Comparison of ENCODE assay signal across 19 mouse cellular contexts in the genomic region with DNA sequence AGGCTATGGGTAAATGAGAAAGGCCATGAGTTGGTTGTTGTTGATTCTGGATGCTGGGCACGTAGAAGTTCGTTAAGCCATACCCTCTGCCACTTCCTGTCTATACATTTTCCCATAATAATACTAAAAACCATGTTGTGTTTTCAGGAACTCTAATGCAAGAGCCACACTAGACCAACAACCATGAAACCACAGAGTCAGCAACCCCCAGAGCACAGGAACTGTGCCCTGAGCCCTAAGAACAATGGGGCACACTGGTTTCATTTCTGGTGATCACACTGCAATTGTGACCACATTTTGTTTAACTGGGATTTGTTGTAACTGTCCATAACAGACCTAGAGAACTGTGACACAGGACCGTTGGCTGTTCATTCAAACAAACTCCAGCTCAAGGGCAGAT. TPM values are rescaled to one million over a fixed set of nuclear protein-coding genes. Genes with fewer than 3 reads are reported as not detected.
DNase-seq lines count a peak whose midpoint lies in the region; ATAC-seq and TF ChIP-seq lines count a peak whose summit lies in the region.
"Had no signal": no experiment of that assay in that cellular context is flagged by ENCODE, and none has a peak within 500 bp of the region (broad histone marks: within the 10 kb centered on the region; RNA-seq: fewer than 3 reads in every experiment).

No protein-coding gene starts in this region.

- WGBS in heart, embryonic 11.5 days (ENCODE audit: insufficient replicate concordance) = 82% methylated on average over 3 of the region's 3 CpGs
- WGBS in lung, postnatal 0 days = 32% methylated on average over 3 of the region's 3 CpGs
- WGBS in limb, embryonic 13.5 days = 62% methylated on average over 3 of the region's 3 CpGs
- 82% methylated on average over 3 of the region's 3 CpGs for WGBS in midbrain, postnatal 0 days

- H3K4me2 ChIP-seq in heart, embryonic 11.5 days = no peak overlapping the region
- no peak overlapping the region for H3K4me2 ChIP-seq in lung, postnatal 0 days (replicated peaks; ENCODE audit: low read depth, low read length)
- no peak overlapping the region for H3K4me2 ChIP-seq in limb, embryonic 13.5 days (replicated peaks)
- no peak overlapping the region for H3K4me2 ChIP-seq in midbrain, postnatal 0 days (ENCODE audit: low read depth, low read length, poor library complexity, severe bottlenecking)
- H3K4me2 ChIP-seq: embryonic facial prominence, embryonic 12.5 days; forebrain, embryonic 13.5 days; hindbrain, embryonic 13.5 days; midbrain, embryonic 15.5 days had no signal

- TF ChIP-seq CTCF in lung, postnatal 0 days (IDR thresholded peaks at IDR 0.05) = no peak
- TF ChIP-seq CTCF in midbrain, postnatal 0 days (IDR thresholded peaks at IDR 0.05) = no peak

- no peak overlapping the region for H3K4me3 ChIP-seq in heart, embryonic 11.5 days (ENCODE audit: low read depth, low read length)
- H3K4me3 ChIP-seq in lung, postnatal 0 days (ENCODE audit: low read depth, low read length) = no peak overlapping the region
- H3K4me3 ChIP-seq in limb, embryonic 13.5 days = no peak overlapping the region
- no peak overlapping the region for H3K4me3 ChIP-seq in midbrain, postnatal 0 days (ENCODE audit: low read depth, low read length)
- H3K4me3 ChIP-seq: embryonic facial prominence, embryonic 12.5 days; forebrain, embryonic 13.5 days; hindbrain, embryonic 13.5 days; midbrain, embryonic 15.5 days had no signal

- H3K36me3 ChIP-seq in heart, embryonic 11.5 days (ENCODE audit: control insufficient read depth, insufficient read depth, low read length) = no peaks in the 10 kb centered on the region
- H3K36me3 ChIP-seq in lung, postnatal 0 days (ENCODE audit: insufficient read depth, low read length) = no peaks in the 10 kb centered on the region
- no peaks in the 10 kb centered on the region for H3K36me3 ChIP-seq in limb, embryonic 13.5 days
- no peaks in the 10 kb centered on the region for H3K36me3 ChIP-seq in splenic B cell, adult 2 months (ENCODE audit: control insufficient read depth, insufficient read depth, low read length, poor library complexity, severe bottlenecking)
- no peaks in the 10 kb centered on the region for H3K36me3 ChIP-seq in midbrain, postnatal 0 days (ENCODE audit: insufficient read depth, low read length)
- H3K36me3 ChIP-seq: embryonic facial prominence, embryonic 12.5 days; hindbrain, embryonic 13.5 days; midbrain, embryonic 15.5 days had no signal

- H3K4me1 ChIP-seq in heart, embryonic 11.5 days (ENCODE audit: control insufficient read depth, insufficient read depth, low read length) = no peaks in the 10 kb centered on the region
- H3K4me1 ChIP-seq in lung, postnatal 0 days (ENCODE audit: insufficient read depth, low read depth, low read length) = no peaks in the 10 kb centered on the region
- H3K4me1 ChIP-seq in limb, embryonic 13.5 days = peaks cover 40% of the 10 kb centered on the region
- no peaks in the 10 kb centered on the region for H3K4me1 ChIP-seq in midbrain, postnatal 0 days (ENCODE audit: insufficient read depth, low read length)
- H3K4me1 ChIP-seq: forebrain, embryonic 13.5 days; hindbrain, embryonic 13.5 days; midbrain, embryonic 15.5 days had no signal

- no peak overlapping the region for H3K27ac ChIP-seq in heart, embryonic 11.5 days (ENCODE audit: low read depth, low read length)
- H3K27ac ChIP-seq in lung, postnatal 0 days (ENCODE audit: low read length) = no peak overlapping the region
- peak overlapping the region; percentile 74 for H3K27ac ChIP-seq in limb, embryonic 13.5 days
- no peak overlapping the region for H3K27ac ChIP-seq in midbrain, postnatal 0 days (ENCODE audit: low read depth, low read length)
- H3K27ac ChIP-seq: embryonic facial prominence, embryonic 12.5 days; forebrain, embryonic 13.5 days; hindbrain, embryonic 13.5 days; midbrain, embryonic 15.5 days had no signal

- H3K27me3 ChIP-seq in heart, embryonic 11.5 days (ENCODE audit: control insufficient read depth, insufficient read depth, low read length) = no peaks in the 10 kb centered on the region
- no peaks in the 10 kb centered on the region for H3K27me3 ChIP-seq in lung, postnatal 0 days (replicated peaks; ENCODE audit: insufficient read depth, low read length)
- H3K27me3 ChIP-seq in limb, embryonic 13.5 days = no peaks in the 10 kb centered on the region
- H3K27me3 ChIP-seq in splenic B cell, adult 2 months (ENCODE audit: control insufficient read depth, insufficient read depth, low read length, poor library complexity, severe bottlenecking) = no peaks in the 10 kb centered on the region
- no peaks in the 10 kb centered on the region for H3K27me3 ChIP-seq in midbrain, postnatal 0 days (ENCODE audit: insufficient read depth, low read length)
- H3K27me3 ChIP-seq: embryonic facial prominence, embryonic 12.5 days; forebrain, embryonic 13.5 days; hindbrain, embryonic 13.5 days; midbrain, embryonic 15.5 days had no signal

- intact Hi-C loops in left cerebral cortex, postnatal 25 days (cut with DNase I) = no loop called here

- DNase-seq in heart, adult 11 months = peak; percentile 54
- no peak for DNase-seq in lung, postnatal 0 days (ENCODE audit: low spot score)
- no peak for DNase-seq in lung, postnatal 36 days
- peak; percentile 29 for DNase-seq in splenic B cell, adult 2 months (ENCODE audit: low read depth, low spot score)
- DNase-seq in left cerebral cortex, postnatal 25 days (ENCODE audit: low spot score in 2 of 2) = no peak
- DNase-seq in midbrain, postnatal 0 days (ENCODE audit: low spot score) = no peak
- DNase-seq: adrenal gland, postnatal 36 days; cerebellum, postnatal 25 days; kidney, postnatal 10 days; layer of hippocampus, adult 9-11 months; thymus, adult 2 months had no signal

- ATAC-seq in heart, embryonic 11.5 days (replicated peaks; ENCODE audit: insufficient number of reproducible peaks, low FRiP score, low TSS enrichment) = no peak
- ATAC-seq in lung, postnatal 0 days = peak; percentile 8; the same call in 1 of the 2 replicates
- no peak for ATAC-seq in limb, embryonic 13.5 days (ENCODE audit: low FRiP score, low read depth)
- no peak for ATAC-seq in midbrain, postnatal 0 days (ENCODE audit: low FRiP score)
- ATAC-seq: activated CD4-positive, CD25-positive, alpha-beta regulatory T cell, adult 4 months; forebrain, embryonic 13.5 days; intestine, embryonic 16.5 days; midbrain, embryonic 15.5 days had no signal

- no peak overlapping the region for H3K9ac ChIP-seq in heart, embryonic 11.5 days (ENCODE audit: low read depth, low read length)
- no peak overlapping the region for H3K9ac ChIP-seq in lung, postnatal 0 days (replicated peaks; ENCODE audit: low read depth)
- no peak overlapping the region for H3K9ac ChIP-seq in limb, embryonic 13.5 days
- no peak overlapping the region for H3K9ac ChIP-seq in midbrain, postnatal 0 days (replicated peaks; ENCODE audit: low read length, poor library complexity, severe bottlenecking)
- H3K9ac ChIP-seq: embryonic facial prominence, embryonic 12.5 days; forebrain, embryonic 13.5 days; hindbrain, embryonic 13.5 days; midbrain, embryonic 15.5 days had no signal

- no peaks in the 10 kb centered on the region for H3K9me3 ChIP-seq in heart, embryonic 11.5 days (replicated peaks; ENCODE audit: control insufficient read depth, low read length)
- H3K9me3 ChIP-seq in lung, postnatal 0 days (ENCODE audit: low read length) = no peaks in the 10 kb centered on the region
- no peaks in the 10 kb centered on the region; the same call in 1 of the 2 replicates for H3K9me3 ChIP-seq in limb, embryonic 13.5 days
- H3K9me3 ChIP-seq in midbrain, postnatal 0 days (ENCODE audit: low read length) = no peaks in the 10 kb centered on the region
- H3K9me3 ChIP-seq: embryonic facial prominence, embryonic 12.5 days; forebrain, embryonic 13.5 days; hindbrain, embryonic 13.5 days; midbrain, embryonic 15.5 days had no signal

- no peak for TF ChIP-seq EP300 in lung, postnatal 0 days (IDR thresholded peaks at IDR 0.05)

RNA-seq across cellular contexts. Expression of gene 2010111I01Rik, which starts 12.1 kb away (rescaled TPM):
- polyA plus RNA-seq in heart, embryonic 11.5 days (2014; fragmentation: Nextera tagmentation; extraction: Ambion mirVana) = 49.6 and 58.9 TPM in 2 replicates
- 128 and 130 TPM in 2 replicates for polyA plus RNA-seq in lung, postnatal 0 days (2015; fragmentation: Nextera tagmentation; extraction: Ambion mirVana)
- 250 and 254 TPM in 2 replicates for polyA plus RNA-seq in limb, embryonic 13.5 days (2015; fragmentation: Nextera tagmentation; extraction: Ambion mirVana)
- 100 to 1,000 TPM in 1 of 2 experiments, 10 to 100 TPM in 1; 93.6 to 105 TPM for total RNA-seq in left cerebral cortex, postnatal 25 days (2021)
- total RNA-seq in midbrain, postnatal 0 days (2014; rRNA removed) = 30.3 and 44.8 TPM in 2 replicates
- 16.2 and 18.5 TPM in 2 replicates for polyA plus RNA-seq in midbrain, postnatal 0 days (2015; fragmentation: Nextera tagmentation; extraction: Ambion mirVana)

Comparison
In these comparisons a context has a peak if more than half of its experiments do, and no peak if none do; other contexts are left out.
1. DNase-seq: peak in heart, adult 11 months (single experiment) and splenic B cell, adult 2 months (single experiment); none in lung, postnatal 0 days (single experiment), lung, postnatal 36 days (single experiment), left cerebral cortex, postnatal 25 days (0 of 2) and midbrain, postnatal 0 days (single experiment).